Mouse (Mus musculus) MEL-GATA-1-ER (cell line): ENCODE data around the gene Kcnj14.

Experiments used
- DNase-seq: peaks from one replicate; pipeline ENCODE4 v3.0.0-alpha.2; 2012; ENCODE audit warnings: low read depth; ENCODE audit errors: extremely low read depth

Gene Kcnj14

DNA sequence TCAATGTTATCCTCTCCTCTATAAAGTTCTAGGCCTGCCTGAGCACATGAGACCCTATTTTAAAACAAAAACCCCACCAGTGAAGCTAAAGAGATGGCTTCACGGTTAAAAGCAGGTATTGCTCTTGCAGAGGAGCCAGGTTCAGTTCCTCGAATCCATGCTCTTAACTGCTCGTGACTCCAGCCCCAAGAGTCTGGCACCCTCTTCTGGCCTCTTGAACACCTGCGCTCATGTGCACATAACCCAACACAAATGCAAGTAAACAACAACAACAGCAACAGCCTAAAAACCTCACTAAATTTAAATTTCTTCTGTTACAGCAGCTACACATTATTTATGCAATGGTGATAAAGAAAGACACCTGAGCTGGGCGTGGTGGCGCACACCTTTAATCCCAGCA lies 57.1 kb downstream of the Kcnj14 start:
- no peak for DNase-seq

DNA sequence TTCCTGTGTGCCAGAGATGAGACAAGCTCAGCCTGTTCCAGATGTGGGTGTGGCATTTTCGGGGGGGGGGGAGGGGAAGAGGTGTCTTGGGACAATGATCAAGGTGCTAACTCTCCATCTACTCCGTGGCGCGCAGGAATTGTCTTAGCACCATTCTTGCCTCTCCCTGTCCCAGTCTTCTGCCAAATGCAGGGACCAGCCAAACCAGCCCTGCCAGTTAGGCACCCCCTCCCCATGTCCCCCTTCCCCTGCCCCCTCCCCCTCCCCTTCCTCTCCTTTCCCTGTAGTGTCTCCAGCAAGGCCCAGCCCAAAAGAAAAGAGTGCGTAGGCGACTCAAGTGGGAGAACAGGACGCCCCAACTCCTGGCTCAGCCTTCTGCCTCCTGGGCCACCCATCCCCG lies 57.8 kb downstream of the Kcnj14 start:
- no peak for DNase-seq
